Mouse (Mus musculus) embryo, embryonic 10.5 days (tissue): Measurements from ENCODE around the gene Git2.

ENCODE experiments used
- DNase-seq: peaks from one replicate; pipeline ENCODE4 v3.0.0-alpha.2; 2015; ENCODE audit warnings: low spot score

Git2 gene

DNA sequence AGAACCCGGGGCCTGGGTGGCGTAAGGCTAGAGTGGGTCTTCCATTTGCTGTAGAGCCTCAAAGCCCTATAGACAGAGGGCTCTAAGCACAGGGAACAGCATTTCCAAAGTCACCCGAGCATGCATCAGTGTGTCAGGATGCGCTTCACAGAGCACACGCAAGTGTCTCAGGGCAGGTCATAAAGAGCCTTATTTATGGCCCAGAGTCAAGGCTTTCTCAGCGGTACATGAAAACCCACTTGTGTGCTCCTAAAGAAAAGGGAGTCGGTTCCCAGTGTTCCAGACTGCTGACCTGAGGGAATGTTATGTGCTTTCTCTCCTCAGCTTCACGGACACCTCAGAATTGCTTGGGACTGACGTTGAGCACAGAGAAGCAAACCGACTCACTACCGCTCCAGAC is 54.5 kb downstream of the Git2 start:
- DNase-seq, result no peak

- no peak for DNase-seq
Observed at GRCm38 (mm10) chr5:114719928-114720270, 55.4 kb downstream of the Git2 start.

- no peak for DNase-seq
Observed at GRCm38 (mm10) chr5:114719003-114719927, 56.1 kb downstream of the Git2 start.

DNA sequence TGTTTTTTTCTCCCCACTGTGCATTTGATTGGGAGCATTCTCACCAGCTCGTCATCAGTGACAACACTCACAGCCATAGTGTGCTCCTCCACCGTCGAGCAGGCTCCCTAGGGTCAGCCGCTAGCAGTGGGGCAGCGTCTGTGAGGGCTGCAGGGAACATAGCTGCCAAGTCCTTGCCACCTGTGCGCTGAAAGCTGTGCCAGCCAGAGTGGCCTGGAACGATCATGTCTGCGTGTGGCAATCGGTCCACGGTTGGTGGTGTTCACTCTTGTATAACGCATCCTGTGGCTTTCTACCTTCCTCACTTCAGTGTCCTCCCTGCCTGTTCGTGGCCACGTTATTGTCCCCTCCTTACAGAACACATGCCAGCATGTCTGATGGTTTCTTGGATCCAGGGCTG is 56.8 kb downstream of the Git2 start:
- no peak for DNase-seq

GRCm38 (mm10) chr5:114717937-114718336 is 57.4 kb downstream of the Git2 start:
- no peak for DNase-seq

DNA sequence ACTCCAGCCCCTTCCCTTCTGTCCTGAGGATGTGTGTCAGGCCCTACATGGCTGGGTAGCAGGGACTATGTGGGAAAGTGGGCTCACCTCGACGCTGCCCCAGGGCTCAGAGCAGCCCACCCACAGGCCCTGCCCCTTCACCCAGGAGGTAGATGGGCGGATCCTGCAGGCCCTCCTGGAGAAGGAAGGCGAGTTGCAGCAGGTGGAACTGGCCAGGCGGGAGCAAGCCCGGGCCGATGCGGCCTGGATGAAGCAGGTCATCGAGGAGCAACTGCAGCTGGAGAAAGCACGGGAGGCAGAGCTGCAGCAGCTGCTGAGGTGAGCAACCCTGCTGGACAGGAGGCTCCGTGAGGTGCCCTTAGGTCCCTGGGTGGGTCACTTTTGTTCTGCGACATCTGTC is 58.0 kb downstream of the Git2 start:
- DNase-seq, result no peak

DNA sequence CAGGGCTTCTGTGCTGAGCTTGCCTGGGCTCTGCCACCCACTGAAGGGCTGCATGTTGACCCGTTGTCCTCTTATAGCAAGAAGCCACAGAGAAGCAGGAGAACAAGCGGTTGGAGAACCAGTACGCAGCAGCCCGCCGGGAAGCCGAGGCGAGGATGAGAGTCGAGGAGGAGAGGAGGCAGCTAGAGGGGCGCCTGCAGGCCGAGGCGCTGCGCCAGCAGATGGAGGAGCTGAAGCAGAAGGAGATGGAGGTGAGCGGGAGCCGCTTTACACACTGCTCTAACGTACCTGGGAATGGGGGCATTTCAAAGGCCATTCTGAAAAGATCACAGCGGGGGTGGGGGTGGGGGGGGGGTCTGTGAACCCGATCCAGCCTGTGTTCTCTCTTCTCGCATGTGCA is 60.8 kb downstream of the Git2 start:
- DNase-seq, result no peak

GRCm38 (mm10) chr5:114709357-114709756 is 66.0 kb downstream of the Git2 start:
- no peak for DNase-seq

GRCm38 (mm10) chr5:114708491-114708890 is 66.8 kb downstream of the Git2 start:
- DNase-seq, result no peak

GRCm38 (mm10) chr5:114707265-114708068 is 67.8 kb downstream of the Git2 start, which contains the start of gene Tchp:
Tchp (plus strand) TSS chr5:114707760.
- peak; percentile 98 for DNase-seq

DNA sequence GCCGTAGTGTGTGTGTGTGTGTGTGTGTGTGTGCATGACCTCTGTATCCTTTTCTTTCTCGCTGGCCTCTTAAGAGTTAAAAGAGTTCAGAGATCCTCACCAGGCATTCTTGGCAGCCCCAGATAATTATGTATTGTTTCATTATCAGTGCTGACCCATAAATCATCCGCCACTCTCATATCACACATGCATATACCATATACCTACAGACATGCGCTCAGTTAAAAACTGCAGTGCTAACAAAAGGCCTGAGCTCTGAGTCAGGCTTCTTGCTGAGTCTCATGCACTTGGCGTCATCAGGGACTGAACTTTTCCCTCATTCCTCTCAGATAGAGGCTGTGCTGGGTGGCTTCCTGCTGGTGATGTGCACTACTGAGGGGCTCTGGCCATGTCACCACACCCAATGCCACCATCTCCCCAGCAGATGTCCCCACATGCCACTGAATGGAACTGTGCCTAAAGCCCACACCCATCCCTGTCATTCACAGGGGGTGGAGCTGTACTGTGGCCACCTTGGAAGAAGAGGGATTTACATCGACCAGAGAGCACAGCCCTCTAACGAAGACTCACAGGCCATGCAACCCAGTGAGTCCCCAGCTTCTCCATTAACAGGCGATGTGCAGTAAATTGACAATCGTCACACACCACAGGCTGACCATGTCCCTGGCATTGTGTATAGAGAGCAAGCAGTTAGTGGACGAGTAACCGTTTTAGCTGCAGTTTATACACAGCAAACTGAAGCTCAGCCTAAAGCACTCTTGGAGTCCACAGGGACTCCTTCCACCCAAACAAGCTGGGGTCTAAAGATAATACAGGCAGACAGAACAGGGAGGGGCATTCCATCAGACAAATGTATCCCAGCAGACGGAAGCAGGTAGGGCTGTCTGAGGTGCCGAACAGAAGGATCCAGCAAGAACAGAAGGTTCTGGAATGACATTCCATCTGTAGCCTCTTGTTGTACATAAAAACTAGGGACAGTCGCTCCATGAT is 72.6 kb downstream of the Git2 start:
- peak; percentile 63 for DNase-seq

DNA sequence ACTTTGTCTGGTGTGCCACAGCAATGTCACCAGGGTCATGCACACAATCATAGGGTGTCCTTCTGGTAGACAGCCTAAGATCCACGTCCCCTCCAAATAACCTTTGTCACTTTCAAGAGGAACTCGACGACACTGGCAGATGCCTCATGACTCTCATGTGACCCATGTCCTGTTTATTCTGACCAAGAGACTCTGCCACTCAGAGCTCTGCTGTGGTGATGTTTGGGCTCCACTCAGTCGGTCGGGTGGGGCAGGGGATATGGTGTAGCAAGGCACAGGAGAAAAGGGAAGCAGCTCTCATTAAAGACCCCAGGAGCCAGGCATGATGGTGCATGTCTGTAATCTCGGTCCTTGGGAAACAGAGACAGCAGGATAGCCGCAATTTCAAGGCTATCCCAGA is 76.3 kb downstream of the Git2 start:
- DNase-seq, result no peak

DNA sequence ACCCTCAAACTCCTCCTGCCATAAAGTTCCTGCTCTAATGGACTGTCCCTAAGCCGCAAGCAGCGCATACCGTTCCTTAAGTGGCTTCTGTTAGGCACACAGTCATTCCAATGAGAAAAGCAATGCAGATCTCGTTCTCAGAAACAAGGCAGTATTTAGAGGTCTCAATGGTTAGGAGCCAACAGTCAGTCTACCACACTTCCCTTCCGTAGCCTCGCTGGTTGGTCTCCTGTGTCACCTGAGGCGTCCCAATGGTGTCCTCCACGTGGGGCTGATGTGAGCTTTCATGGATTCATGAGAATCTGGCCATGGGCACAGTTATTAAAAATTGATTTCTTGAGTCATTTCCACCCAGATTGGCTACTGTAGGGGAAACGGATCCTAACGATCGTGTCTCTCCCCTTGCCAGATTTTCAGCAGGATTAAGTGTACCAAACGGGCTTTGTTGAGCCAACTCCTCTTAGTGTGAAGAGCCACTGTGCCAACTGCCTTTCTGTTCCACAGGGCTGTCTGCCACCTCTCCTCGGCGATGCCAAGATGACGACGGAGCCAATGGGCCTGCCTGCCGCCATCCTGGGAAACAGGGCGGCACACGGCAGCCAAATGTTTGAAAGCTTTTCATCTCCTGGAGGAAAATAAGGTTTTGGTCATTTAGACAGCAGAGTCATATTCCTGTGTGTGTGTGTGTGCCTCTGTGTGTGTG is 77.1 kb downstream of the Git2 start:
- DNase-seq, result no peak

GRCm38 (mm10) chr5:114696939-114697338 is 78.4 kb downstream of the Git2 start:
- DNase-seq, result no peak

GRCm38 (mm10) chr5:114695775-114696174 is 79.5 kb downstream of the Git2 start:
- no peak for DNase-seq

DNA sequence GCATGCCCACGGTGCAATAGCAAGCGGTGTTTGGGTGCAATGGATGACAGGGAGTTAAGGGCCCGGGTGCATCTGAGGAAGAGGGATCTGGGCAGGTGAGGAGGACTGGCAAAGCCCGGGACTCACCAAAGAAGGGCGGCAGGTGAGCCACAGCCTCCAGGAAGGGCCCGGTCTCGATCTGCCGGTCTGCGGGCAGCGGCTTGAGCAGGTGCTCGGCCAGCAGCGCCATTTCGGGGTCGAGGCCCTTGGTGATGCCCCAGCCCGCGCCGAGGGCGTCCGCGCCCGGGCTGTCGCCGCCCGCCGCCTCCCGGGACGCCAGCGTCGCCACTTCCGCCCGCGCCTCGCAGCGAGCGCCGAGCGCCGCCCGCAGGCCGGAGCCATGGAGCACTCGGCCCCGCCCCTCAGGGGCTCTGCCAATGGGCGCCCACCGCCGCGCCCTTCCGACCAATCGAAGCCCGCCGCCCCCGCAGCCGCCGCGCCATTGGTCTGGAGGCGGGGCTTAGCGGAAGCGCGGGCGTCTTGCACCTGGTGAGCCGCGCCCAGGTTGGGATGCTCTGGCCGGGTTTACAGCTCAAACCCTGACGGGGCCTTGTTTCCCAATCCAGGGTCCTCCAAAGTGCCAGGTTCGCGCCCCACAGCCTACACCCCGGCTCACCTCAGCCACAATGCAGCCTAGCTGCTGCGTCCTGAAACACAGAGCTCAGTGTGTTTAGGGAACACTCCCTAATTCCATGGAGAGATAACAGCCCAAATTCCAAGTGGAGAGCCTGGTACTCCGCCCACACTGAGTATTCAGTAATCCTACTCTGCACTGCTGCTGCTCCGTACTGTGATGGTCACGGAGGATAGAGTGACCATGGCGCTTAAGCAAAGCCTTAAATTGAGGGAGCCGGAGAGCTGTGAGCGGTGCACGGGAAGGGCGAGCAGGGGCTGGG is 84.4 kb downstream of the Git2 start, which contains the start of gene Gltp:
Gltp (minus strand) TSS at position 352 of the 935 bp plus-strand sequence.
- peak; percentile 96 for DNase-seq

DNA sequence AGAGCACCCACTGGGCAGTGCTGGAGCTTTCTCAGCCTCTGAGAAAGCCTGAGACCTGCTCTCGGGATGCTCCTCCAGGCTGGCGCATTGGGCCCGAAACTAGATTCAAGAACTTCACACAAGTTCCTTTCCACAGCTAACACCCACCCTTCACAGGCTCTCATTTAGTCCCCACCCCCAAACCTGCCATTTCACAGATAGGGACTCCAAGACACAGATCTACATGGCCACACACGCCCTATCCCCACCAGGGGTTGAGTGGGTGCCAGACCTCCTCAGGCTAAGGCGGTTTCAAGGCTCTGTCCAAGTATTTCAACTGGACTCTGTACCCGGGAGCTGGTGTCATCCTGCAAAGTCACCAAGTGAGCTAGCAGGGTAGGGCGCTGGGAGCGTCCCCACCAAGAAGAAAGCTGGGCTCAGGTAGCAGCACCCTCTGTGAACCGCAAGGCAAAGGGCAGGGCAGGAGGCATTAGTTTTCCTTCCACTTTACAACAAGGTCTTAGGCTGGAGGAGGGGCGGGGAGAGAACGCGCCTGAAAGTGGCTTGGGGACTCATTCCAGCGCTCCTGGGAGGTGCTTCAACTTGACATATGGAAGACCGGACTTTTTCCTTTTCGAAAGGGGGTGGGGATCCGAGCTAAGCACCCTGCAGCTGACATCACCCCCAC is 85.5 kb downstream of the Git2 start:
- DNase-seq, result peak; percentile 52

- no peak for DNase-seq
Observed at GRCm38 (mm10) chr5:114688703-114689102, 86.6 kb downstream of the Git2 start.

DNA sequence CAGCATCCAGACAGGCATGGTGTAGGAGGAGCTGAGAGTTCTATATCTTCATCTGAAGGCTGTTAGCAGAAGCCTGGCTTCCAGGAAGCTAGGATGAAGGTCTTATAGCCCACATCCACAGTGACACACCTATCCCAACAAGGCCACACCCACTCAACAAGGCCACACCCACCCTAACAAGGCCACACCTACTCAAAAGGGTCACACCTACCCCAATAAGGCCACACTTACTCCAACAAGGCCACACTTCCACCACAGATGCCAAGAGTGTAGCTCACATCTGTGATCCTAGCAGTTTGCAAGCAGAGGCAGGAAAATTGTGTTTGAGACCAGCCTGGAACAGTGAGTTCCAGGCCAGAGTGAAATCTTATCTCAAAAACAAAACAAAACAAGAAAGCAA is 87.4 kb downstream of the Git2 start:
- DNase-seq, result no peak
